Mouse (Mus musculus): ENCODE results near the gene Setd1b.

- TF ChIP-seq CTCF (IDR thresholded peaks at IDR 0.05; ENCODE audit: low read depth, low read length), result no peak
- TF ChIP-seq POLR2A (IDR thresholded peaks at IDR 0.05; ENCODE audit: extremely low read depth, insufficient read depth, low read length), result peak; percentile 88
These were observed 40.7 kb downstream of the Setd1b start, which contains the start of gene Hpd for GRCm38 (mm10) chr5:123182651-123183050.
